ENCODE assay signal across 29 mouse cellular contexts in genomic region chr17:5222827-5223226, GRCm38 (mm10).
DNase-seq lines count a peak whose midpoint lies in the region; ATAC-seq lines count a peak whose summit lies in the region.
"Had no signal": no experiment of that assay in that cellular context is flagged by ENCODE, and none has a peak within 500 bp of the region (broad histone marks: within the 10 kb centered on the region; RNA-seq: fewer than 3 reads in every experiment).

No protein-coding gene starts in this region.

- no peak overlapping the region for H3K27ac ChIP-seq in limb, embryonic 11.5 days (replicated peaks; ENCODE audit: low read depth, low read length)
- no peak overlapping the region for H3K27ac ChIP-seq in limb, embryonic 10.5 days
- no peak overlapping the region for H3K27ac ChIP-seq in hindbrain, embryonic 12.5 days
- H3K27ac ChIP-seq: forebrain, embryonic 10.5 days; forebrain, embryonic 13.5 days; heart, adult 2 months; heart, embryonic 10.5 days; heart, embryonic 13.5 days; hindbrain, embryonic 10.5 days; hindbrain, embryonic 14.5 days; hindbrain, postnatal 0 days had no signal

- no peaks in the 10 kb centered on the region for H3K27me3 ChIP-seq in limb, embryonic 11.5 days (ENCODE audit: control insufficient read depth, insufficient read depth, low read length)
- H3K27me3 ChIP-seq in limb, embryonic 10.5 days (ENCODE audit: low read depth, poor library complexity, severe bottlenecking): no peaks in the 10 kb centered on the region
- H3K27me3 ChIP-seq in hindbrain, embryonic 12.5 days: no peaks in the 10 kb centered on the region
- H3K27me3 ChIP-seq: CH12.LX; forebrain, embryonic 13.5 days; heart, embryonic 13.5 days had no signal

- no peaks in the 10 kb centered on the region for H3K9me3 ChIP-seq in limb, embryonic 11.5 days (ENCODE audit: control insufficient read depth, low read length)
- no peaks in the 10 kb centered on the region for H3K9me3 ChIP-seq in limb, embryonic 10.5 days (replicated peaks)
- H3K9me3 ChIP-seq in hindbrain, embryonic 12.5 days (replicated peaks): no peaks in the 10 kb centered on the region
- H3K9me3 ChIP-seq: forebrain, embryonic 10.5 days; forebrain, embryonic 13.5 days; G1E; heart, embryonic 10.5 days; heart, embryonic 13.5 days; hindbrain, embryonic 10.5 days had no signal

- peaks cover 67% of the 10 kb centered on the region for H3K4me1 ChIP-seq in limb, embryonic 11.5 days (ENCODE audit: control insufficient read depth, insufficient read depth, low read length)
- peaks cover 93% of the 10 kb centered on the region for H3K4me1 ChIP-seq in limb, embryonic 10.5 days
- H3K4me1 ChIP-seq in hindbrain, embryonic 12.5 days: peaks cover 57% of the 10 kb centered on the region

- no peak overlapping the region for H3K4me3 ChIP-seq in limb, embryonic 11.5 days (ENCODE audit: low read depth, low read length)
- H3K4me3 ChIP-seq in limb, embryonic 10.5 days: no peak overlapping the region
- no peak overlapping the region for H3K4me3 ChIP-seq in hindbrain, embryonic 12.5 days
- H3K4me3 ChIP-seq: forebrain, embryonic 10.5 days; forebrain, embryonic 13.5 days; heart, adult 2 months; heart, embryonic 10.5 days; heart, embryonic 13.5 days; hindbrain, embryonic 10.5 days had no signal

- H3K9ac ChIP-seq in limb, embryonic 11.5 days (ENCODE audit: low read length): no peak overlapping the region
- H3K9ac ChIP-seq in hindbrain, embryonic 12.5 days: no peak overlapping the region
- H3K9ac ChIP-seq: forebrain, embryonic 13.5 days; heart, embryonic 13.5 days; hindbrain, embryonic 14.5 days had no signal

- no peak overlapping the region for H3K4me2 ChIP-seq in limb, embryonic 11.5 days (ENCODE audit: low read depth, severe bottlenecking)
- H3K4me2 ChIP-seq in hindbrain, embryonic 12.5 days (replicated peaks): no peak overlapping the region
- H3K4me2 ChIP-seq: forebrain, embryonic 13.5 days; heart, embryonic 13.5 days; hindbrain, embryonic 14.5 days had no signal

- WGBS in limb, embryonic 11.5 days: 6% methylated on average over 2 of the region's 2 CpGs
- 9% methylated on average over 2 of the region's 2 CpGs for WGBS in limb, embryonic 10.5 days
- 14% methylated on average over 2 of the region's 2 CpGs for WGBS in hindbrain, embryonic 12.5 days

- ATAC-seq in limb, embryonic 11.5 days (ENCODE audit: insufficient number of reproducible peaks, low FRiP score, low TSS enrichment, low read depth): no peak
- peak; percentile 31 to 60; a peak in 2 of 4 replicates for ATAC-seq in hematopoietic stem cell, adult 5-6 weeks (replicated peaks in 1 of 2; ENCODE audit: insufficient read depth in 1 of 2, low FRiP score in 2 of 2, low TSS enrichment in 1 of 2, low read depth in 1 of 2, poor library complexity in 2 of 2, severe bottlenecking in 2 of 2)
- ATAC-seq in hindbrain, embryonic 12.5 days (ENCODE audit: low FRiP score): no peak
- ATAC-seq: forebrain, embryonic 13.5 days; forebrain, embryonic 16.5 days; hindbrain, postnatal 0 days; inflammation-experienced regulatory T-cells, adult 6 months had no signal

- DNase-seq in limb, embryonic 11.5 days (ENCODE audit: low spot score): peak; percentile 61
- no peak for DNase-seq in limb, embryonic 10.5 days (ENCODE audit: low spot score)
- peak; percentile 57 for DNase-seq in embryo, embryonic 10.5 days (ENCODE audit: low spot score)
- DNase-seq in right cerebral cortex, postnatal 14 days: no peak
- DNase-seq in lung, postnatal 10 days: no peak
- DNase-seq: adrenal gland, adult 8-10 months; adrenal gland, postnatal 25 days; B cell, adult 2 months; cerebellum, adult 11-12 months; cerebellum, adult 8-10 months; cerebellum, postnatal 10 days; cerebellum, postnatal 36 days; gastrocnemius, postnatal 10 days; gastrocnemius, postnatal 36 days; heart, adult 2 months; heart, postnatal 14 days had no signal

- H3K36me3 ChIP-seq in limb, embryonic 11.5 days (ENCODE audit: control insufficient read depth, insufficient read depth, low read length): no peaks in the 10 kb centered on the region
- no peaks in the 10 kb centered on the region for H3K36me3 ChIP-seq in limb, embryonic 10.5 days
- no peaks in the 10 kb centered on the region for H3K36me3 ChIP-seq in hindbrain, embryonic 12.5 days
- H3K36me3 ChIP-seq: forebrain, embryonic 10.5 days; heart, embryonic 10.5 days; heart, embryonic 13.5 days; hindbrain, embryonic 10.5 days had no signal

Comparison
In these comparisons a context has a peak if more than half of its experiments do, and no peak if none do; other contexts are left out.
1. DNase-seq: peak in limb, embryonic 11.5 days (single experiment) and embryo, embryonic 10.5 days (single experiment); none in limb, embryonic 10.5 days (single experiment), right cerebral cortex, postnatal 14 days (single experiment) and lung, postnatal 10 days (single experiment).
2. ATAC-seq: peak in hematopoietic stem cell, adult 5-6 weeks (2 of 2); none in limb, embryonic 11.5 days (single experiment) and hindbrain, embryonic 12.5 days (single experiment).